Mouse (Mus musculus) adrenal gland, postnatal 4 days (tissue): ENCODE measurements around the gene Tmx1. TPM values are rescaled to one million over a fixed set of nuclear protein-coding genes. Genes with fewer than 3 reads are reported as not detected.

Source experiments
- DNase-seq, 2 experiments: peaks; one replicate each; pipeline ENCODE4 v3.0.0; 2021 to 2022; ENCODE audit warnings: low spot score in 2 of 2, mixed read lengths in 2 of 2
- total RNA-seq, 2 experiments: library from RNA; stranded (reverse); gene quantifications; 2 replicates each; pipeline ENCODE4 v1.2.3; 2021

Gene Tmx1
- total RNA-seq, 2 experiments from 2014 or later, result 56.7 to 60.1 TPM

GRCm38 (mm10) chr12:70485956-70486355, 33.1 kb downstream of the Tmx1 start:
- DNase-seq, result no peak

- DNase-seq, result no peak
Measured at GRCm38 (mm10) chr12:70486716-70487480, 34.0 kb downstream of the Tmx1 start.

GRCm38 (mm10) chr12:70492441-70492840, 39.5 kb downstream of the Tmx1 start:
- no peak for DNase-seq

- no peak for DNase-seq
Measured at GRCm38 (mm10) chr12:70494494-70495281, 41.8 kb downstream of the Tmx1 start.

GRCm38 (mm10) chr12:70495282-70495922, 42.5 kb downstream of the Tmx1 start:
- DNase-seq, result no peak

- DNase-seq, result no peak
Measured at GRCm38 (mm10) chr12:70498091-70498490, 45.2 kb downstream of the Tmx1 start.

- DNase-seq, result no peak
Measured at GRCm38 (mm10) chr12:70505971-70506370, 53.1 kb downstream of the Tmx1 start.

- no peak for DNase-seq
Measured at GRCm38 (mm10) chr12:70512023-70512422, 59.1 kb downstream of the Tmx1 start.

- DNase-seq, result no peak
Measured at GRCm38 (mm10) chr12:70512431-70512830, 59.5 kb downstream of the Tmx1 start.

Other genes starting within 250 kb of the Tmx1 start
- gene Pygl, start 221.6 kb upstream of the Tmx1 start, total RNA-seq, result 10 to 100 TPM; 29.5 to 37.0 TPM
- 1 to 10 TPM; 7.2 to 8.1 TPM for gene Trim9, start 105.5 kb upstream of the Tmx1 start, total RNA-seq